Mouse (Mus musculus) kidney, embryonic 14.5 days (tissue): ENCODE data around the gene Apba2. TPM values are rescaled to one million over a fixed set of nuclear protein-coding genes. Genes with fewer than 3 reads are reported as not detected.
A peak's percentile ranks its signal among the peaks of the same experiment; 100 is the strongest.

ENCODE experiments used
- ATAC-seq: fragments of 200-750 bp; cut with Nextera tagmentation; 2 replicates; pipeline ENCODE4 v1.8.0; 2017; ENCODE audit warnings: moderate number of reproducible peaks, mild to moderate bottlenecking, moderate TSS enrichment, moderate library complexity; ENCODE audit not compliant: low FRiP score, low TSS enrichment
- H3K27ac ChIP-seq: fragments of 300-500 bp; sonication (generic); 2 replicates; pipeline ENCODE4 v1.5.1; 2014; ENCODE audit warnings: low read depth, mild to moderate bottlenecking, low read length, moderate library complexity, mixed read lengths
- H3K27me3 ChIP-seq: fragments of 300-500 bp; sonication (generic); 2 replicates; pipeline ENCODE4 v1.6.1; 2014; ENCODE audit warnings: mild to moderate bottlenecking, low read length; ENCODE audit not compliant: control insufficient read depth, insufficient read depth
- H3K36me3 ChIP-seq: fragments of 300-500 bp; sonication (generic); 2 replicates; pipeline ENCODE4 v1.6.1; 2014; ENCODE audit warnings: low read length, mixed read lengths; ENCODE audit not compliant: control insufficient read depth, insufficient read depth
- H3K4me1 ChIP-seq: fragments of 300-500 bp; sonication (generic); 2 replicates; pipeline ENCODE4 v1.6.1; 2014; ENCODE audit warnings: low read length, mixed read lengths; ENCODE audit not compliant: control insufficient read depth, insufficient read depth
- H3K4me2 ChIP-seq: fragments of 300-500 bp; sonication (generic); replicated peaks from 2 replicates; pipeline ENCODE4 v1.6.1; 2014; ENCODE audit warnings: low read depth, mild to moderate bottlenecking, low read length
- H3K4me3 ChIP-seq: fragments of 300-500 bp; sonication (generic); 2 replicates; pipeline ENCODE4 v1.5.1; 2014; ENCODE audit warnings: mild to moderate bottlenecking, low read length
- H3K9ac ChIP-seq: fragments of 300-500 bp; sonication (generic); 2 replicates; pipeline ENCODE4 v1.6.1; 2014; ENCODE audit warnings: low read depth, mild to moderate bottlenecking, low read length, moderate library complexity
- H3K9me3 ChIP-seq: fragments of 300-500 bp; sonication (generic); 2 replicates; pipeline ENCODE4 v1.6.1; 2016; ENCODE audit warnings: low read length; ENCODE audit not compliant: control insufficient read depth
- WGBS: fragments of 180-500 bp; shearing (Covaris S2); extraction: QIAGEN DNeasy Blood & Tissue Kit; methylation state at CpG from one replicate; pipeline ENCODE4 v1.1.7; 2014; 5-methylcytosine and 5-hydroxymethylcytosine counted together
- polyA plus RNA-seq: library from polyadenylated mRNA; unstranded; fragments of >200 nt; fragmentation: Nextera tagmentation; extraction: Ambion mirVana; gene quantifications from 2 replicates; pipeline ENCODE4 v1.2.1, GENCODE M21; 2014

The Apba2 gene
- polyA plus RNA-seq, 1 experiment from 2014 or later, result 2.8 TPM

DNA sequence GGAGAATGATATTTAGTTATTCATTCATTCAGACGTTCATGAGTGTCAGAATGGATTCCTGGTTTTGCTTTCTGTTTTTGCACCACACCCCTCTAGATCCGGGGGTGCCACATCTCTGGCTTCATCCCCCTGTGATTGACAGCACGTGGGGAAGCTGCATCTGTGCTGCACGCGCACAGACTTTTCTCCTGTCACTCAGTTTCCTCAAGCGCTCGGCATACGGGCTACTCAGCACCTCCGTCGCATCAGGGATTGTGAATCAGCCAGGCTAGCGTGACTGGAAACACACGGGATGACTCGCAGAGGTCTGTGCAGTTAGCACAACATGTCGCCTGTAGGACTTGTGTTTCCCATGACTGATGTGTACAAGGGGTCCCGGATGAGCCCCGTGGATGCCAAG lies 72.6 kb downstream of the Apba2 start:
- WGBS, result 83% methylated on average over 16 of the region's 16 CpGs
- H3K36me3 ChIP-seq, result no peaks in the 10 kb centered on the region
- no peak overlapping the region for H3K4me2 ChIP-seq
- H3K9ac ChIP-seq, result no peak overlapping the region
- ATAC-seq, result no peak
- no peaks in the 10 kb centered on the region for H3K27me3 ChIP-seq
- no peak overlapping the region for H3K27ac ChIP-seq
- H3K9me3 ChIP-seq, result no peaks in the 10 kb centered on the region
- no peaks in the 10 kb centered on the region for H3K4me1 ChIP-seq
- H3K4me3 ChIP-seq, result no peak overlapping the region

DNA sequence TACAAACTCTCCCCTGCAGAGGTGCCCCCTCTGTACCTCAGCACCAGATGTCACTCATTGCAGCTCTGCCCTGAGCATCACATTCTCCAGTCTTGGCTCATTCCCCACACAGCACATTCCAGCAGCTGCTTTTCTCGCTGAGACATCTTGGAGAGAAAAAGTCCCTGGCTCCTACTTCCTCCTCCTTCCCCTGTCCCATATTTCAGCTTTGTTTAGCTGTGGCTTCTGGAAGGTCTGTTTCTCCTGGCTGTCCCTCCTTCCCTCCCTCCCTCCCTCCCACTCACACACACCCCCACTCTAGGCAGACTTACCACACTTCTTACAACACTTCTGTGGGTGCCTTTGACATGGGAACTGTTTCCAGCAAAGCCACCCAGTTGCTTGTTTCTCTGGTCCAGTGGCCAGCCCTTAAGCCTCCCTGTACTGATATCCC lies 75.0 kb downstream of the Apba2 start:
- WGBS, result 21% methylated on average over 1 of the region's 1 CpGs
- H3K9ac ChIP-seq, result no peak overlapping the region
- no peaks in the 10 kb centered on the region for H3K27me3 ChIP-seq
- no peak overlapping the region for H3K4me3 ChIP-seq
- peak; percentile 37 for ATAC-seq
- H3K9me3 ChIP-seq, result no peaks in the 10 kb centered on the region
- H3K36me3 ChIP-seq, result no peaks in the 10 kb centered on the region
- no peak overlapping the region for H3K4me2 ChIP-seq
- H3K27ac ChIP-seq, result no peak overlapping the region
- no peaks in the 10 kb centered on the region for H3K4me1 ChIP-seq

DNA sequence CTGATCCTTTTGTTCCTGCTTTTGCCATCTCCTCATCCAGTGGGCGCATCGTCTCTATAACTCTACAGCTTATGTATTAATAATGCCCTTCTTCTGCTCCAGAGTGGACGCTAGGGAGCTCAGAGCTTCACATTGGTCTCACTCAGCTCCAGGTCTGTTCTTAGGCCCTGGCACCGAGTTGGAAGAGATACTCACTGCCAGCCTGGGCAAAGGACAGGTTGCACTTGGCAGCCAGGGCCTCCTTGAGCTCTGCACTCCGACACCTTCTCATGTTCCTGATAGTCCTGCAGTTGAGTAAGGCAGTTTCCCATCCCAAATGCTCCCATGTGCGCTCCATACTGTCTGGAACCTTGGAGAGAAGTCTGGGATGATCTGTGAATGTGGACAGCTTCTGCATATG lies 76.7 kb downstream of the Apba2 start:
- Histone ChIP-seq H3K27me3 (no peaks in the 10 kb centered on the region), H3K9ac (no peak overlapping the region), H3K27ac (no peak overlapping the region), H3K36me3 (no peaks in the 10 kb centered on the region), H3K4me1 (no peaks in the 10 kb centered on the region), H3K4me3 (no peak overlapping the region), H3K4me2 (no peak overlapping the region), H3K9me3 (no peaks in the 10 kb centered on the region)
- WGBS, result 93% methylated on average over 6 of the region's 6 CpGs
- ATAC-seq, result no peak

DNA sequence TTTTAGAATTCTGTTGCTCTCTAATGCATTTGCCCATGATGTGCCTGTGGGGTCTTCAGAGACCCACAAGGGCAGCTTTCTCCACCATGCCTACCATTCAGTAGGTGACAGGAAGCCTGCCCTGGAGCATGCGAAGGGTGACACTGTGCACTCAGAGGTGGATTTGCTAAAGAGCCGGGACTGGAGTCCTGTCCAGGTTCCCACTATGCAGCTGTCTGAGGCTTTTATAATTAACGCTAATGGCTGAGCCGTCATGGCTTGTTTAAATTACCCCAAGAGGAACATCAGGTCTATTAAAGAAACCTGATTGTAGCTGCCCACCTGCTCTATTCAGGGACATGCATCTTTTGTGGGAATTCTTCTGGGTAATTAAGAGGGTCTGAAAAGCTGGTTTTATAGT lies 78.4 kb downstream of the Apba2 start:
- Histone ChIP-seq H3K27me3 (no peaks in the 10 kb centered on the region), H3K4me3 (no peak overlapping the region), H3K9ac (no peak overlapping the region), H3K4me2 (no peak overlapping the region), H3K4me1 (no peaks in the 10 kb centered on the region), H3K36me3 (no peaks in the 10 kb centered on the region), H3K27ac (no peak overlapping the region), H3K9me3 (no peaks in the 10 kb centered on the region)
- ATAC-seq, result no peak
- WGBS, result 47% methylated on average over 4 of the region's 4 CpGs

DNA sequence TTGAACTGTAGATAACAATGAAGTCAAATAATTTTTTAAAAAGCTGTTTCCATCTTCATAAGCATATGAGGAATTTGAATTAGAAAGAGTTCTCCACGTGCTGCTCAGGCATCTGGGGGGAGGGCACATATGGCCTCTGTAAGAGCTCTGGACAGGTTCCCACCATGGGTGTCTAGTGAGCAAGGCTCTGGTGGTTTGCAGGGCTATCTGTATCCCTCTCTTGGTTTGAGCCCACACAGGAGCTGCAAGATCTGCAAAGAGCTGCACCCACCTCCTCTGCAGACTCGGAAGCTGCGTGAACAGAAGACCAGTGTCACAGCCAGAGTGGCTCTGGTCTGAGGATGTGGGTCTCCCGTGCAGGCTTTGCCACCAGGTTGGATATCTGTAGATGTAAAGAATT lies 78.8 kb downstream of the Apba2 start:
- no peak overlapping the region for H3K27ac ChIP-seq
- 74% methylated on average over 4 of the region's 4 CpGs for WGBS
- ATAC-seq, result no peak
- H3K9me3 ChIP-seq, result no peaks in the 10 kb centered on the region
- H3K4me1 ChIP-seq, result no peaks in the 10 kb centered on the region
- no peak overlapping the region for H3K9ac ChIP-seq
- no peak overlapping the region for H3K4me2 ChIP-seq
- H3K36me3 ChIP-seq, result no peaks in the 10 kb centered on the region
- no peak overlapping the region for H3K4me3 ChIP-seq
- no peaks in the 10 kb centered on the region for H3K27me3 ChIP-seq

DNA sequence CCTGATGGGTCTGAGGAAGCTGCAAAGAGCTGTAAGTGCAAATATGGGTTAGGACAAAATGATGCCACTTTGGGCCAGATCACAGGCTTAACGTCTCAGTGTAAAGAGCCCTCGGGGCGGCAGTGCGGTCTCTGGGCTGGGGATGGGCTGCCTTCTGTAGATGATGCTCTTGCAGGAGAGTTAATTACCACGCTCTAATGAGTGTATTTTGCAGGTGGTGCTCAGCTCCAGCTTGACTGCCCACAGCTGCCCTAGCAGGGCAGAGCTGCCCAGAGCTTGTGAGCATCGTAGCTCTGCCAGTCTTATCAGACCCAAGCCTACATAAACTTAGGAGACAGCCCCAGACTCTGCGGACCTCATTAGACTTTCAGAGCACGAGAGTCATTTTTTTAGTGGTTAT lies 80.9 kb downstream of the Apba2 start:
- H3K4me2 ChIP-seq, result no peak overlapping the region
- ATAC-seq, result no peak
- H3K27me3 ChIP-seq, result no peaks in the 10 kb centered on the region

DNA sequence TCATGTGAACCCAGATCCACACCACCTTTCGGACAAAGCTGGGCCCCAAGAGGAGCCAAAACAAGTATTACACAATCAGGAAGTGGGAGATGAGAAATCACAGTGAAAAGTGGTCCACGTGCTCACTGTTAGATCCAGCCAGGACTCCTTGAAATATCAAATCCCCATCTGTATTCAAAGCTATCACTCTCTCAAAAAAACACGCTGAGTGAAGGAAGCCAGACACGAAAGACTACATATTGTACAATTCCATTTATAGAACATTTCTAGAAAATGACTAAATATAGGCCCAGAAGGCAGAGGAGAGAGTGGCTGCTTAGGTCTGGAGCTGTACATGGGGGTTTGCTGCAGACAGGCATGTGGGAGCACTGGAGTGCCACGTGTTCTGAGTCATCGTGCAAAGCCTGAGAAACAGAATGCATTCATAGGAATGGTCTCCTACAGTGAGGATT lies 82.2 kb downstream of the Apba2 start:
- no peak overlapping the region for H3K4me3 ChIP-seq
- H3K9me3 ChIP-seq, result no peaks in the 10 kb centered on the region
- no peak for ATAC-seq
- WGBS, result 91% methylated on average over 6 of the region's 6 CpGs
- H3K9ac ChIP-seq, result no peak overlapping the region
- H3K36me3 ChIP-seq, result no peaks in the 10 kb centered on the region
- no peaks in the 10 kb centered on the region for H3K27me3 ChIP-seq
- H3K4me1 ChIP-seq, result no peaks in the 10 kb centered on the region
- no peak overlapping the region for H3K27ac ChIP-seq
- no peak overlapping the region for H3K4me2 ChIP-seq

More for the DNA sequence above, 80.9 kb downstream of the Apba2 start:
- no peak overlapping the region for H3K9ac ChIP-seq
- H3K27ac ChIP-seq, result no peak overlapping the region
- H3K36me3 ChIP-seq, result no peaks in the 10 kb centered on the region
- WGBS, result 59% methylated on average over 8 of the region's 8 CpGs
- no peaks in the 10 kb centered on the region for H3K4me1 ChIP-seq
- H3K4me3 ChIP-seq, result no peak overlapping the region
- H3K9me3 ChIP-seq, result no peaks in the 10 kb centered on the region

DNA sequence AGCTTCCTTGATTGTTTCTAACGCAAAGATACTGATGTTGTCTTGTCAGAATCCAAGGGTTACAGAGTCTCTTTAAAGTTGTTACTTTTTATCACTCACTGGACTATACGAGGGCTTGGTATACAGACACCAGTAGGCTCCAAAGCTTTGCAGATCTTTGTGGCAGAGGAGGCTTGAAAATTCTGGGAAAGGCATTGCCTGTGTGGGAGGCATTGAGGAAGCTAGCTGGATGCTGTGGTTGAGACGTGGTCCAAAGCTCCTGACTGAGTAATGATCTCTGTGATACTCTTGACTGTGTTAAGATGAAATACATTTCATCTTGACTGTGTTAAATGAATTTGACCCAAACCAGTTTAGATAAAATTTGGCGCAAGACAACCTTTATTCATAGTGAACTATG lies 84.6 kb downstream of the Apba2 start:
- Histone ChIP-seq H3K9ac (no peak overlapping the region), H3K4me3 (no peak overlapping the region), H3K36me3 (no peaks in the 10 kb centered on the region), H3K27ac (no peak overlapping the region), H3K4me1 (no peaks in the 10 kb centered on the region), H3K9me3 (no peaks in the 10 kb centered on the region), H3K4me2 (no peak overlapping the region), H3K27me3 (no peaks in the 10 kb centered on the region)
- ATAC-seq, result no peak
- WGBS, result 81% methylated on average over 4 of the region's 4 CpGs

DNA sequence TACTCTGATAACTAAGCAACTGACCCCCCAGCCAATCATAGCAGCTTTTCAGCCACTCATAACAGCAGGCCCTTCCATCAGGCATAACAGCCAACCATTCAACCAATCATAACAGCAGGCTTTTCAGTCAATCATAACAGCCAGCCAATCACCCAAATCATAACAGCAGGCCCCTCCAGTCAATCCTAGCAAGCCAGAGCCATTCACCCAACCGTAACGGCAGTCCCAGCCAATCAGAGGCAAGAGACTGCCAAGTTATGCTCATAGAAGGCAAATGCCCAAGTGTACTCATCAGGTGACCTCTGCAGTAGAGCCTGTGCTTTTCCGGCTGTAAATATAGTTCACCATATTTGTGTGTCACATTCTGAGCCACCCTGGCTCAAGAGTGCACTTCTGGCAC lies 85.1 kb downstream of the Apba2 start:
- no peak overlapping the region for H3K9ac ChIP-seq
- no peak overlapping the region for H3K4me2 ChIP-seq
- H3K27me3 ChIP-seq, result no peaks in the 10 kb centered on the region
- H3K4me1 ChIP-seq, result no peaks in the 10 kb centered on the region
- no peaks in the 10 kb centered on the region for H3K36me3 ChIP-seq
- no peaks in the 10 kb centered on the region for H3K9me3 ChIP-seq
- 89% methylated on average over 3 of the region's 3 CpGs for WGBS
- H3K4me3 ChIP-seq, result no peak overlapping the region
- H3K27ac ChIP-seq, result no peak overlapping the region
- ATAC-seq, result no peak
